Mouse (Mus musculus): Measurements from ENCODE around the gene Ncbp3. TPM values are rescaled to one million over a fixed set of nuclear protein-coding genes. Genes with fewer than 3 reads are reported as not detected.

The Ncbp3 gene
- 12.1 and 12.9 TPM in 2 replicates for polyA plus RNA-seq (2015; fragmentation: Nextera tagmentation; extraction: Ambion mirVana)

DNA sequence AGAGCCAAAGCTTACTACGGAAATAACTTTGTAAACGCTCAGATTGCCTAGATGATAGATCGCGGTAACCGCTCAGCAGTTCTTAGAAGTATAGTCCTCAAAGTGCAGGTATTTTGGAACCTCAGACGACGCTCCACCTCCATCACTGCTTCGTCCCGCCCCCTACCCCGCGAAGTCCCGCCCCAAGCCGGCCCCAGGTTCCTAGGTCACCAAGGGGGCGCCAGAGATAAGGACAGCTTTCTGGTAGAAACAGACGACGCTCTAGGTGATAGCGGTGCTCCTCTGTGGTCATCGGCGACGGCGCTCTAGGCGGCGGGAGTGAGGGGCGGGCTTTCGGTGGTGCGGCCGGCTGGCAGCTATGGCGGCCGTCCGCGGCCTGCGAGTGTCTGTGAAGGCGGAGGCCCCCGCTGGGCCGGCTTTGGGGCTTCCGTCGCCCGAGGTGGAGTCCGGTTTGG is at the start of gene Ncbp3:
TSS of gene Ncbp3 (plus strand) at position 242 of the 455 bp plus-strand sequence.
- Histone ChIP-seq H3K9ac (peak within 1 kb of the TSS; percentile 89), H3K27ac (peak within 1 kb of the TSS; percentile 94), H3K27me3 (no peaks in the 10 kb centered on the region), H3K9me3 (replicated peaks) (no peaks in the 10 kb centered on the region), H3K4me2 (peak within 1 kb of the TSS; percentile 74), H3K4me1 (peaks cover 26% of the 10 kb centered on the region), H3K4me3 (replicated peaks) (peak within 1 kb of the TSS; percentile 78), H3K36me3 (peaks cover 26% of the 10 kb centered on the region)
- peak; percentile 96 for ATAC-seq (replicated peaks; ENCODE audit: low FRiP score)
- under 1% methylated on average over 39 of the region's 39 CpGs for WGBS

DNA sequence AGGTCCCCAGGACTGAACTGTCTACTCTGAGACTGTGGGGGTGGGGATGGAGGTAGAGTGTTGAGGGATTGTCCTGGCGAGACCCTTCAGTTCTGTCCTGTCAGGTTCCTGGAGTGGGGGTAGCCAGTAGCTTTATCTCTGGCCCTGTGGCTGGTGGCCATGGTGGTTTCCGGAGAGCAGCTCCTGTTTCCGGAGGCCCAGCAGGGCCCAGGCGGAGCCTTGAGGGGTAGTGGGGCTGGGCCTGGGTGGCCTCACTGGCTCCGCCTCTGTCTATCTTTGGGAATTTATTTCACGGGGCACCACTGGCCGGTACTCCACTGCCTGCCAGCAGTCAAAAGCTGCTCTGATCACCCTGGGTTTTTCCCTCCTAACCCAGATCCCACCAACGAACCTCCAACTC is 48.8 kb upstream of the Ncbp3 start, which contains the start of gene P2rx1:
TSS of gene P2rx1 (plus strand) at position 333 of the 400 bp plus-strand sequence.
- Histone ChIP-seq H3K4me1 (peaks cover 16% of the 10 kb centered on the region; the same call in 1 of the 2 replicates), H3K36me3 (no peaks in the 10 kb centered on the region), H3K4me3 (replicated peaks) (no peak within 1 kb of the TSS), H3K9me3 (replicated peaks) (no peaks in the 10 kb centered on the region), H3K27ac (no peak within 1 kb of the TSS), H3K27me3 (no peaks in the 10 kb centered on the region), H3K4me2 (no peak within 1 kb of the TSS), H3K9ac (no peak within 1 kb of the TSS)
- ATAC-seq (replicated peaks; ENCODE audit: low FRiP score), result peak; percentile 66; the same call in 1 of the 2 replicates
- 42% methylated on average over 8 of the region's 8 CpGs for WGBS

DNA sequence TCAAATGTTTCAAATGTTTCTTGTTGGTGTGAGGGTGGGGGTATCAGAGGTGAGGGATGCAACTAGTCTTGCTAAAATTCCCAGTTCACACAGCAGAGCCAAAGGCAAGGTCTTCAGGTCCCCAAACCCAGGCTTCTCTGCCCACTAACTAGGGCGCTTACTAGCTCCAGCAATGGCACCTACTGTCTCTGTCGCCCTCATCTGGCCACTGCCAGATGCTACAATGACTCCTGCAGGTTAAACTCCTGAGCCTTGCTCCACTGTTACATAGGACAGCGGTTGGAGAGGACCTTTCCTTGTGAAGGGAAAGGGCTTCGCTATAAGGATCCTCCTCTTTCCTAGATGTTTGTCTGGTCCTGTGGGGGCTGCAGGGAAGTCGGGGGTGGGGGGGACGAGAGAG is 46.6 kb upstream of the Ncbp3 start:
- 13% methylated on average over 6 of the region's 6 CpGs for WGBS
- no peak overlapping the region for H3K4me3 ChIP-seq (replicated peaks)
- H3K27ac ChIP-seq, result no peak overlapping the region
- H3K4me1 ChIP-seq, result peaks cover 16% of the 10 kb centered on the region; the same call in 1 of the 2 replicates
- no peaks in the 10 kb centered on the region for H3K27me3 ChIP-seq
- H3K36me3 ChIP-seq, result no peaks in the 10 kb centered on the region
- no peak; the same call in 1 of the 2 replicates for ATAC-seq (replicated peaks; ENCODE audit: low FRiP score)
- H3K4me2 ChIP-seq, result no peak overlapping the region
- no peak overlapping the region for H3K9ac ChIP-seq
- H3K9me3 ChIP-seq (replicated peaks), result no peaks in the 10 kb centered on the region

DNA sequence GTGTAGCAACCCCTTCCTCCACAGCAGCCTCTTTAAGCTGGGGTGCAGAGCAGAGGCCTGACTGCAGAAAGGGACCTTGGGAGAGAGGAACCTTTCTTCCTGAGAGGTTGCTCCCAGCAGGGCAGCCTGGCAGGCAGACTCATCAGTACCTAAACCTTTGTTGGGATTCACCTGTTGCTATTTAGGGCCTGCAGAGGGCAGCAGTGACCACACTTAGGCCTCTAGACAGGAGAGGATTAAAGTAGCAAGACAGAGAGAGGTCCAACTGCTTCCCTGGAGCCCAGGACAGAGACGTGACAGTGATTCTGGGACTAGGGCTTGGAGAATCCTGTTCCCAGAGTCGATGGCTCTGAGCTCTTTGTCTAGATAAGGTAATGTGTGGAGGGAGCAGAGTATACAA is 41.2 kb upstream of the Ncbp3 start:
- H3K4me2 ChIP-seq, result no peak overlapping the region
- H3K4me1 ChIP-seq, result no peaks in the 10 kb centered on the region
- no peak overlapping the region for H3K4me3 ChIP-seq (replicated peaks)
- H3K9ac ChIP-seq, result no peak overlapping the region
- WGBS, result 4% methylated on average over 2 of the region's 2 CpGs
- peaks cover 16% of the 10 kb centered on the region for H3K27me3 ChIP-seq
- peak; percentile 76 for ATAC-seq (replicated peaks; ENCODE audit: low FRiP score)
- H3K27ac ChIP-seq, result no peak overlapping the region
- no peaks in the 10 kb centered on the region for H3K9me3 ChIP-seq (replicated peaks)
- no peaks in the 10 kb centered on the region for H3K36me3 ChIP-seq

DNA sequence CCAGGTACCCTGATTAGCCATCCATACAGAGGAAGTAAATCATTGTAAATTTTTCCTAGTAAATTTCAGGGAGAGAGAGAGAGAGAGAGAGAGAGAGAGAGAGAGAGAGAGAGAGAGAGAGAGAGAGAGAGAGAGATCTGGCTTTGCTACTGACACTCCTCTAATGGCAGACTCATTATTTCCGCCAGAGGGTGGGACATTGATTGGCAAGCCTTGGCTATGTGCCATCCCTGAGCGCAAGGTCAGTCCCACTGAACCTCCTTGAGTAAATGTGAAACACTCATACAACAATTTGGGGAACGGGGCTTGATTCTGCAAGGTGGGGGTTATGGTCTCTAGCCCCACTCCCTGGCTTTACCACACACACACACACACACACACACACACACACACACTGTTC is 40.5 kb upstream of the Ncbp3 start:
- Histone ChIP-seq H3K4me2 (no peak overlapping the region), H3K27ac (no peak overlapping the region), H3K4me3 (replicated peaks) (no peak overlapping the region), H3K27me3 (peaks cover 16% of the 10 kb centered on the region), H3K9ac (no peak overlapping the region), H3K4me1 (no peaks in the 10 kb centered on the region), H3K9me3 (replicated peaks) (no peaks in the 10 kb centered on the region), H3K36me3 (no peaks in the 10 kb centered on the region)
- WGBS, result 77% methylated on average over 3 of the region's 3 CpGs
- no peak for ATAC-seq (replicated peaks; ENCODE audit: low FRiP score)

DNA sequence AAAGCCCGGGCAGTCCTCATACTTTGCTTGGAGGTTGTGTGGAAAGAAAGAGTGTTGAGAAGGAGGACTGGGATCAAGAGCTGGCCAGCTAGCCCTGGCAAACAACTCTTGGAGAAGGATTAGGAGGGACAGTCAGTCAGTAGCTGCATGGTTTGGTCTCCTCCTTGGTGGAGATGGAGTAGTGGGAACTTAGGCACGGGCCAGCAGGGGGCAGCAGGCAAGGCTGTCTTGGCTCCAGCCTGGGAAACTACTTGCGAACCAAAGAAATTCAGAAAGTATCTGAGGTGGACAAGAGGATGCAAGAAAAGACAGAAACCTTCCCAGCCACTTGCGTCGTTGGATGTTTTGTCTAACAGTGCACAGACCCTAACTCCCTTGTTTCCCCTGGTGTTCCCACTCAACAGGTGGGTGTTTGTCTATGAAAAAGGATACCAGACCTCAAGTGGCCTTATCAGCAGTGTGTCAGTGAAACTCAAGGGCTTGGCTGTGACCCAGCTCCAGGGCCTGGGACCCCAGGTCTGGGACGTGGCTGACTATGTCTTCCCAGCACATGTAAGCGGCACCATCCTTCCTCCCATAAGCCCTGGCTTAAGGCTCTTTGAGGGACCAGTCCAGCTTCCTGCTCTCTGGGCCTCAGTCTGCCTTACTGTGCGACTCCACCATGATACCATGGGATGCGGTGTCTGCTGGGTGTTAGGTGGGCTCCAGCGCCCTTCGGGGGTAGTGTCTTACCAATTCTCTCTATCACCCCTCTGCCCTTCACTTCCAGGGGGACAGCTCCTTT is 39.7 kb upstream of the Ncbp3 start:
- no peak overlapping the region for H3K4me2 ChIP-seq
- no peaks in the 10 kb centered on the region for H3K4me1 ChIP-seq
- H3K36me3 ChIP-seq, result no peaks in the 10 kb centered on the region
- H3K27me3 ChIP-seq, result peaks cover 16% of the 10 kb centered on the region
- H3K27ac ChIP-seq, result no peak overlapping the region
- 60% methylated on average over 11 of the region's 11 CpGs for WGBS
- no peak for ATAC-seq (replicated peaks; ENCODE audit: low FRiP score)
- H3K4me3 ChIP-seq (replicated peaks), result no peak overlapping the region
- no peak overlapping the region for H3K9ac ChIP-seq
- no peaks in the 10 kb centered on the region for H3K9me3 ChIP-seq (replicated peaks)

DNA sequence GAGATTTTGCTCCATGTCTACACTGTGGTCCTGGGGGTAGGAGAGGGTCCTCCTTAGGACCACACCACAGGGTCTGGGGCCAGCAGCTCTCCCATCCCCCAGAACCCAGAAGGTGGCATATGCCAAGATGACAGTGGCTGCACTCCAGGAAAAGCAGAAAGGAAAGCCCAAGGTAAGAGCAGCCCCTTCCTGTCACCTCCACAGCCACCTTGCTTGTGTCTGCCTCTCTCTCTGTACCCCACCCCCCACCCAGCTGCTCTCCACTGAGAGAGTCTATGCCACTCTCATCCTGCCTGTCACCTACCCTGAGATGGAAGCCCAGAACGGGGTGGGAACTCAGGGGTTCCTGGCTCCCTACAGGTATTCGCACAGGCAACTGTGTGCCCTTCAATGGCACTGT is 38.8 kb upstream of the Ncbp3 start:
- Histone ChIP-seq H3K27me3 (peaks cover 16% of the 10 kb centered on the region), H3K4me2 (no peak overlapping the region), H3K9me3 (replicated peaks) (no peaks in the 10 kb centered on the region), H3K4me1 (no peaks in the 10 kb centered on the region), H3K27ac (no peak overlapping the region), H3K9ac (no peak overlapping the region), H3K4me3 (replicated peaks) (no peak overlapping the region), H3K36me3 (no peaks in the 10 kb centered on the region)
- ATAC-seq (replicated peaks; ENCODE audit: low FRiP score), result no peak
- 77% methylated on average over 2 of the region's 2 CpGs for WGBS

DNA sequence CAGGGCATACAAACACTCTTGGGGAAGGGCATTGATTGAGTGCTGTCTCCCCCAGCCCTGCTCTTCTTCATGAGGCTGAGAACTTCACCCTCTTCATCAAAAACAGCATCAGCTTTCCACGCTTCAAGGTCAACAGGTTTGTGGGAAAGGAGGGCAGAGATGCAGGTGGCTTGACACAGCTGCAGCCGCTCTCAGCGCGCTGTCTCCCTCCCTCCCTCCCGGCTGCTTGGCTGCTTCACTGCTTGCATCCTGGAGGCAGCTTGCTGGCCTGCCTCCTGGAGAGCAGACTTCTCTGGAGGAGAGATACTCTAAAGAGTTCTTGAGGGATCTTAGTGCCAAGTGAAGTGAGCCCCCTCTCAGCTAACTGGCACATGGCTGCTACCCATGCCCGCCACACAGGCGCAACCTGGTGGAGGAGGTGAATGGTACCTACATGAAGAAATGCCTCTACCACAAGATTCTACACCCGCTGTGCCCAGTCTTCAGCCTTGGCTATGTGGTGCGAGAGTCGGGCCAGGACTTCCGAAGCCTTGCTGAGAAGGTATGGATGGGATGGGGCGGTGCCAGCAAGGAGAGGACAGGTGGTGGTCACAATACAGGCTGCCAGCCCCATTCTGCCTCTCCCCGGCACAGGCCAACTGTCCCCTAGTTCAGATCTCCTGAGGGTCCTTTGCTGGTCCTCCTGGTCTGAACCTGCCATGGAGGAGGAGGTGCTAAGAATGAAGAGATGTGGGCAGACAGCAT is 37.9 kb upstream of the Ncbp3 start:
- WGBS, result 60% methylated on average over 13 of the region's 13 CpGs
- H3K4me1 ChIP-seq, result no peaks in the 10 kb centered on the region

DNA sequence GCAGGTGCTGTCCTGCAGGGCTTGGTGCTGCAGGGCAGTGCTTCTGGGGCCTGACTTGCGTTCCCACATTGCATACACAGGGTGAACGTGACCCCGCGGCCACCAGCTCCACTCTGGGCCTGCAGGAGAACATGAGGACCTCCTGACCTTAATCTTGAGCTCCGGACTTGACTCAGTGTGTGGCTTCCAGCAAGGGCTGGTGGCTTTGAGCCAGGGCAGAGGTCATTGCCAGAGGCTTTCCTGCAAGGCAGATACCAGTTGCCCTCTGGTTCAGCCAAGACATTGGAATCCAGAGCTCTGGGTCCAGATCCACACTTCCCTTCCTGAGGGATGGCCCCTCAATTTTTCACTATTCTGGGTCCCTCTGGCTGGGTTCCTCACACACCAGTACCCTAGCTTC is 33.6 kb upstream of the Ncbp3 start:
- Histone ChIP-seq H3K4me1 (peaks cover 12% of the 10 kb centered on the region; the same call in 1 of the 2 replicates), H3K9me3 (replicated peaks) (no peaks in the 10 kb centered on the region), H3K36me3 (no peaks in the 10 kb centered on the region), H3K27me3 (peaks cover 27% of the 10 kb centered on the region), H3K4me2 (no peak overlapping the region), H3K9ac (no peak overlapping the region), H3K4me3 (replicated peaks) (no peak overlapping the region), H3K27ac (no peak overlapping the region)
- WGBS, result 71% methylated on average over 5 of the region's 5 CpGs
- ATAC-seq (replicated peaks; ENCODE audit: low FRiP score), result no peak

More for the DNA sequence above, 37.9 kb upstream of the Ncbp3 start:
- H3K9ac ChIP-seq, result no peak overlapping the region
- no peaks in the 10 kb centered on the region for H3K36me3 ChIP-seq
- H3K4me2 ChIP-seq, result no peak overlapping the region
- ATAC-seq (replicated peaks; ENCODE audit: low FRiP score), result no peak
- no peak overlapping the region for H3K4me3 ChIP-seq (replicated peaks)
- H3K9me3 ChIP-seq (replicated peaks), result no peaks in the 10 kb centered on the region
- H3K27ac ChIP-seq, result no peak overlapping the region
- H3K27me3 ChIP-seq, result peaks cover 16% of the 10 kb centered on the region

DNA sequence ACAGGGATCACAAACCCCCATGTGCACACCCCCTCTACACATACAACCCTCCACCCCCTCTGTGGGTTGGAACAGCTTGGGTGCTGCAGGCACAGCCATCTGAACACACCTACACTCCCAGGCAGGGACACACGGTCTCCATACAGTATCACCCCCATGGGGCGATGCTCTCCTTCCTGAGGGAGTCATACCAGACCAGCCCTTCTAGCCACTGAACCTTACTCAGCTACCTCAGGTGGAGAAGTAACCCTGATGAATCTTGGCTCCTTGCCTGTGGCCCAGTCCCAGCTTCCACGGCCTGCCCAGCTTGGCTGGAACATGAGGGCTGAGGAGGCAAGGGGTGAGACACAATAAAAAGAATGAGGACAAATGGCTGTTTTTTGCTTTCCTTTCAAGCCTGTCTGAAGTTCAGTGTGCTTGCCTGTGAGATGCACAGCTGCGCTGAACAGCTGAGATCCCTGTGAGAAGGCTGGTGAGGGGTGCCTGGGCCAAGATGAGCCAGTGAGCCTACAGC is 32.7 kb upstream of the Ncbp3 start:
- 73% methylated on average over 4 of the region's 4 CpGs for whole genome bisulfite sequencing
- no peak overlapping the region for H3K4me3 ChIP-seq (replicated peaks)
- no peak for ATAC-seq (replicated peaks; ENCODE audit: low FRiP score)
- peaks cover 21% of the 10 kb centered on the region for H3K4me1 ChIP-seq
- no peak overlapping the region for H3K9ac ChIP-seq
- H3K36me3 ChIP-seq, result no peaks in the 10 kb centered on the region
- no peak overlapping the region for H3K4me2 ChIP-seq
- peaks cover 31% of the 10 kb centered on the region for H3K27me3 ChIP-seq
- H3K27ac ChIP-seq, result no peak overlapping the region
- H3K9me3 ChIP-seq (replicated peaks), result no peaks in the 10 kb centered on the region

DNA sequence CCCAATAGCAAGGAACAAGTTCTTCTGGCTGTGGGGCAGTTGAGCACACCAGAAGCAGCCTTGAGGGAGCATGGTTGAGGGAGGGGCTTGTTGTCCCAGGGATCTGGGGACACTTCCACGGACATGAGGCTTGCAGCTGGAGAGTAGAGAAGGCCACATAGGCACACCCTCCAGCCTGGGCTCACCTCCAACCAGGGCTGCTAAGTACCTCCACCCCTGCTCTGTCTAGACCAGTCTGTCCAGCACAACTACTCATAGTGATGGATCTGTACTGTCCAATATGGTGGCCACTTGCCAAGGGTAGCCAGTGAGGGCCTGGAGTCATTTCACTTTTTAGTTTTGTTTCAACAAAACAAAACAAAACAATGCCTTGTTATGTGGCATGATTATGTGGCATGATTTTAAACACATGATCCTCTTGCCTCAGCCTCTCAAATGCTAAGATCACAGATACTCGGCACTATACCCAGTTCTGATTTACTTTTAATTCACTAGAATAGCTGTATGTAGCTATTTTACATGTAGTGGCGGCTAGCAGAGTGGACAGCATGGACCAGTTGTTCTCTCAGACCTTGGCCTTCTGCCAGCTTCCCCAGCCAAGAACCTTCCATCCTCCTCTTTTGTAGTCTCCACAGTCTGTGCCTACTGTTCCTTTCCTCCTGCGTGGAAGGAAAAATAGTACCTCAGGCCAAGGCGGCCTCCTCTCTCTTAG is 32.0 kb upstream of the Ncbp3 start:
- no peak overlapping the region for H3K4me2 ChIP-seq
- no peak overlapping the region for H3K27ac ChIP-seq
- H3K9me3 ChIP-seq (replicated peaks), result no peaks in the 10 kb centered on the region
- H3K4me3 ChIP-seq (replicated peaks), result no peak overlapping the region
- peaks cover 23% of the 10 kb centered on the region for H3K4me1 ChIP-seq
- H3K9ac ChIP-seq, result no peak overlapping the region
- H3K27me3 ChIP-seq, result peaks cover 35% of the 10 kb centered on the region
- WGBS, result 66% methylated on average over 5 of the region's 5 CpGs
- no peaks in the 10 kb centered on the region for H3K36me3 ChIP-seq
- no peak for ATAC-seq (replicated peaks; ENCODE audit: low FRiP score)

DNA sequence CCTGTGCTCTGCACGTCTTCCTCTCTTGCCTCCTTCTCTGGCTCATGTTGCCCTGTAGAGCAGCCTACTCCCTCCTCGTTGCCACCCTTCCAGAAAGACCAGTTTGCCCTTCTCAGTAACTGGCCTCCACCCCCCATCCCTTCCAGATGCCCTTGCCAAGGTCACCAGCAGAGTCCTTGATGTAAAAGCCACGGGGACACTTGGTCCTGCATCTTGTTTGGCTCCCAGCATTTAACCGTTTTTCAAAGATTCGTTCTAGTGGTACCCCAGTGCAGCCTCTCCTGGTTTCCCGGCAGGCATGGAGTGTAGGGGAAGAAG is 31.5 kb upstream of the Ncbp3 start:
- no peak for ATAC-seq (replicated peaks; ENCODE audit: low FRiP score)
- WGBS, result 74% methylated on average over 6 of the region's 6 CpGs
- H3K4me2 ChIP-seq, result no peak overlapping the region
- peaks cover 41% of the 10 kb centered on the region for H3K27me3 ChIP-seq
- H3K27ac ChIP-seq, result no peak overlapping the region
- H3K4me1 ChIP-seq, result peaks cover 23% of the 10 kb centered on the region
- no peaks in the 10 kb centered on the region for H3K36me3 ChIP-seq
- no peak overlapping the region for H3K4me3 ChIP-seq (replicated peaks)
- H3K9me3 ChIP-seq (replicated peaks), result no peaks in the 10 kb centered on the region
- H3K9ac ChIP-seq, result no peak overlapping the region
